Mouse (Mus musculus): ENCODE measurements around the gene Dctn1. TPM values are rescaled to one million over a fixed set of nuclear protein-coding genes. Genes with fewer than 3 reads are reported as not detected.
A peak's percentile ranks its signal among the peaks of the same experiment; 100 is the strongest.

Dctn1 gene
- polyA plus RNA-seq, 1 experiment from 2014 or later = 78.1 TPM

GRCm38 (mm10) chr6:83121863-83122710, 43.6 kb upstream of the Dctn1 start:
- peaks cover 10% of the 10 kb centered on the region for H3K36me3 ChIP-seq (ENCODE audit: control insufficient read depth, insufficient read depth)
- H3K9me3 ChIP-seq (replicated peaks; ENCODE audit: control insufficient read depth, low read length) = no peaks in the 10 kb centered on the region
- ATAC-seq (replicated peaks; ENCODE audit: extremely low read depth, insufficient read depth, low FRiP score) = no peak; the same call in none of the 2 replicates
- peaks cover 33% of the 10 kb centered on the region for H3K4me1 ChIP-seq (ENCODE audit: control insufficient read depth, insufficient read depth, low read length)
- no peaks in the 10 kb centered on the region for H3K27me3 ChIP-seq (ENCODE audit: control insufficient read depth, insufficient read depth, low read length)
- peak overlapping the region; percentile 83 for H3K4me3 ChIP-seq (ENCODE audit: low read length)
- WGBS = 2% methylated on average over 51 of the region's 52 CpGs
- H3K27ac ChIP-seq (ENCODE audit: low read length) = peak overlapping the region; percentile 93
- peak overlapping the region; percentile 94 for H3K4me2 ChIP-seq (ENCODE audit: low read depth, low read length)
- H3K9ac ChIP-seq (ENCODE audit: low read length) = peak overlapping the region; percentile 89

DNA sequence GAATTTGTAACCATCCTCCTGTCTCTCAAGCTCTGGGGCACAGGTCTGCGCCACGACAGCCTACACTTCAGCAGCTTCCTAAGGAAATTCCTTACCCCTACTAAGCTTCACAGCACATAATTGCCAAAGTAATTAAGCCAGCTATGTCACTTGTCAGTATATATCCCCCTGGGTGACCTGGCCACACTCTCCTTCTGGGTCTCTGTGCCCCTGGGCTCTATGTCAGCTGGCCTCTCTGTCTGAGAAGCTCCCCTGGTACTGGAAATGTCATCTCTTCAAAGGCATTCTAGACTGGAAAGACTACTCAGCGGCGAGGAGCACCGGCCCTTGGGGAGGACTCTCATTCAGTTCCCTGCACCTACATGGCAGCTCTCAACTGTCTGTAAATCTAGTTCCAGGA, 42.8 kb upstream of the Dctn1 start:
- H3K36me3 ChIP-seq (ENCODE audit: control insufficient read depth, insufficient read depth) = peaks cover 2% of the 10 kb centered on the region
- H3K4me1 ChIP-seq (ENCODE audit: control insufficient read depth, insufficient read depth, low read length) = peaks cover 33% of the 10 kb centered on the region
- H3K9ac ChIP-seq (ENCODE audit: low read length) = peak overlapping the region; percentile 89
- H3K27ac ChIP-seq (ENCODE audit: low read length) = no peak overlapping the region
- H3K27me3 ChIP-seq (ENCODE audit: control insufficient read depth, insufficient read depth, low read length) = no peaks in the 10 kb centered on the region
- no peak for ATAC-seq (replicated peaks; ENCODE audit: extremely low read depth, insufficient read depth, low FRiP score)
- no peaks in the 10 kb centered on the region for H3K9me3 ChIP-seq (replicated peaks; ENCODE audit: control insufficient read depth, low read length)
- no peak overlapping the region for H3K4me2 ChIP-seq (ENCODE audit: low read depth, low read length)
- no peak overlapping the region for H3K4me3 ChIP-seq (ENCODE audit: low read length)
- 83% methylated on average over 5 of the region's 5 CpGs for WGBS

DNA sequence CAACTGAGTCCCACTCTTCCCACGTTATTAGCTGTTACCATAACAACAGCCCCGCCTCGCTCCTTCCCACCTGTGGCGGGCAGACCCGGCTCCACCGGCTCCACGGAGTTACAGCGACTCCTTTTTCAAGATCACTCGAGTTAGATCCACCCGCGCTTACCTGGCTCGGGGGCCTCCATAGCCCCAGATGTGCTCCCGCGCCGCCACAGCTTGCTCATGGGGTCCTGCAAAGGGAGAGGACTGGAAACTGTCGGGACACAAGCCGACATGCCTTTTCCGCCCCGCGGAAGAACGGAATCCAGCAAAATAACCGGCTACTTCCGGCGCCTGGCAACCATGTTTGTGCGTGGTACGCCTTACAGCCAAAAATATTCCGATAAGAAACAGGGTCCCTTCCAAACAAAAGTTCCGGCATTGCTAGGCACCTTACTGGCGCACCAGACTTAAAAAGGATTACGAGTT, 40.8 kb upstream of the Dctn1 start:
- Histone ChIP-seq H3K4me3 (ENCODE audit: low read length) (peak overlapping the region; percentile 92), H3K9me3 (replicated peaks; ENCODE audit: control insufficient read depth, low read length) (no peaks in the 10 kb centered on the region), H3K4me1 (ENCODE audit: control insufficient read depth, insufficient read depth, low read length) (peaks cover 28% of the 10 kb centered on the region), H3K9ac (ENCODE audit: low read length) (peak overlapping the region; percentile 86), H3K27ac (ENCODE audit: low read length) (peak overlapping the region; percentile 70), H3K4me2 (ENCODE audit: low read depth, low read length) (peak overlapping the region; percentile 97), H3K27me3 (ENCODE audit: control insufficient read depth, insufficient read depth, low read length) (no peaks in the 10 kb centered on the region), H3K36me3 (ENCODE audit: control insufficient read depth, insufficient read depth) (no peaks in the 10 kb centered on the region)
- peak; percentile 25; the same call in 1 of the 2 replicates for ATAC-seq (replicated peaks; ENCODE audit: extremely low read depth, insufficient read depth, low FRiP score)
- under 1% methylated on average over 30 of the region's 30 CpGs for WGBS

GRCm38 (mm10) chr6:83125331-83125730, 40.4 kb upstream of the Dctn1 start, which contains the start of gene Ino80b:
TSS of gene Ino80b (minus strand) at chr6:83125431.
- WGBS = 25% methylated on average over 5 of the region's 5 CpGs
- H3K27ac ChIP-seq (ENCODE audit: low read length) = peak within 1 kb of the TSS; percentile 70
- H3K4me2 ChIP-seq (ENCODE audit: low read depth, low read length) = peak within 1 kb of the TSS; percentile 97
- peak within 1 kb of the TSS; percentile 86 for H3K9ac ChIP-seq (ENCODE audit: low read length)
- no peaks in the 10 kb centered on the region for H3K9me3 ChIP-seq (replicated peaks; ENCODE audit: control insufficient read depth, low read length)
- no peak for ATAC-seq (replicated peaks; ENCODE audit: extremely low read depth, insufficient read depth, low FRiP score)
- peaks cover 24% of the 10 kb centered on the region for H3K4me1 ChIP-seq (ENCODE audit: control insufficient read depth, insufficient read depth, low read length)
- H3K4me3 ChIP-seq (ENCODE audit: low read length) = peak within 1 kb of the TSS; percentile 92
- H3K27me3 ChIP-seq (ENCODE audit: control insufficient read depth, insufficient read depth, low read length) = no peaks in the 10 kb centered on the region
- H3K36me3 ChIP-seq (ENCODE audit: control insufficient read depth, insufficient read depth) = no peaks in the 10 kb centered on the region

DNA sequence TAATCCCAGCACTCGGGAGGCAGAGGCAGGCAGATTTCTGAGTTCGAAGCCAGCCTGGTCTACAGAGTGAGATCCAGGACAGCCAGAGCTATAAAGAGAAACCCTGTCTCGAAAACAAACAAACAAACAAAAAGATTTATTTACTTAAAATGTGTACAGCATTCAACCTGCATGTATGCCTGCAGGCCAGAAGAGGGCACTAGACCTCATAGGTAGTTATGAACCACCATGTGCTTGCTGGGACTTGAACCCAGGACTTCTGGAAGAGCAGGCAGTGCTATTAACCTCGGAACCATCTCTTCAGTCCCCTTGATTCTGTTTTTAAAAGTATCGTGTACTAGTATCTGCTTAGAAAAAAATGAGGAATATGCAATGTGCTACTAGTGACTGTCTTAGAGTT, 38.3 kb upstream of the Dctn1 start:
- H3K9ac ChIP-seq (ENCODE audit: low read length) = no peak overlapping the region
- no peak overlapping the region for H3K27ac ChIP-seq (ENCODE audit: low read length)
- no peak overlapping the region for H3K4me3 ChIP-seq (ENCODE audit: low read length)
- peaks cover 14% of the 10 kb centered on the region for H3K4me1 ChIP-seq (ENCODE audit: control insufficient read depth, insufficient read depth, low read length)
- ATAC-seq (replicated peaks; ENCODE audit: extremely low read depth, insufficient read depth, low FRiP score) = no peak
- WGBS = 96% methylated on average over 5 of the region's 5 CpGs
- H3K36me3 ChIP-seq (ENCODE audit: control insufficient read depth, insufficient read depth) = no peaks in the 10 kb centered on the region
- H3K4me2 ChIP-seq (ENCODE audit: low read depth, low read length) = no peak overlapping the region
- H3K9me3 ChIP-seq (replicated peaks; ENCODE audit: control insufficient read depth, low read length) = no peaks in the 10 kb centered on the region
- no peaks in the 10 kb centered on the region for H3K27me3 ChIP-seq (ENCODE audit: control insufficient read depth, insufficient read depth, low read length)

DNA sequence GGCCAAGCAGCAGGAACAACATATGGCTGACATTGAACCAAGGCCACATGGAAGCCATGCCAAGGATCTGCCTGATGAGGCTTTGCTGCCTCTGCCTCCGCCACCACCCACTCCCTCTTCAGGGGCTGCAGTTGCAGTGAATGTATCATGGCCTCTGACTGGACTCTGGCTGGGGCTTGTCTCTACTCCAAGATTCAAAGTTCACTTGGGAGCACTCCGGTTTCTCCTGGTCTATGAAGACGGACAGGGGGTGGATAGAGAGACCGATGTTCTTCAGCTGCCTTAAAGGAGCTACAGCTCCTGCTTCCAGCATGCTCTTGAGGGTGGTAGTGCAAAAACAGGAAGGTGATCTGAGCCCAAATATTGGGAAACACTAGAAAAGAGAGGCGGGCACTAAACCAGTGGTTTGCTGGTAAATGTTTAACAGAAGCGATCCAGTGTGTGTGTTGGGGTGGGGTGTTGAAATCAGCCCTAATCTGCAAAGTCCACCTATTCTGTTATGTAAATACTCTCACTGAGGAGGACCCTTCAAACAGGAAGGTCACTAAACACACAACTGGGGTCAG, 34.2 kb upstream of the Dctn1 start:
- WGBS = 62% methylated on average over 6 of the region's 6 CpGs
- H3K4me1 ChIP-seq (ENCODE audit: control insufficient read depth, insufficient read depth, low read length) = peaks cover 6% of the 10 kb centered on the region; the same call in 1 of the 2 replicates
- H3K4me2 ChIP-seq (ENCODE audit: low read depth, low read length) = no peak overlapping the region
- H3K27me3 ChIP-seq (ENCODE audit: control insufficient read depth, insufficient read depth, low read length) = no peaks in the 10 kb centered on the region
- H3K36me3 ChIP-seq (ENCODE audit: control insufficient read depth, insufficient read depth) = no peaks in the 10 kb centered on the region
- no peak for ATAC-seq (replicated peaks; ENCODE audit: extremely low read depth, insufficient read depth, low FRiP score)
- no peak overlapping the region for H3K27ac ChIP-seq (ENCODE audit: low read length)
- H3K4me3 ChIP-seq (ENCODE audit: low read length) = no peak overlapping the region
- no peak overlapping the region for H3K9ac ChIP-seq (ENCODE audit: low read length)
- no peaks in the 10 kb centered on the region for H3K9me3 ChIP-seq (replicated peaks; ENCODE audit: control insufficient read depth, low read length)

GRCm38 (mm10) chr6:83132176-83132919, 33.4 kb upstream of the Dctn1 start:
- Histone ChIP-seq H3K27ac (ENCODE audit: low read length) (no peak overlapping the region), H3K9ac (ENCODE audit: low read length) (no peak overlapping the region), H3K36me3 (ENCODE audit: control insufficient read depth, insufficient read depth) (no peaks in the 10 kb centered on the region)

GRCm38 (mm10) chr6:83134226-83134625, 31.5 kb upstream of the Dctn1 start:
- Histone ChIP-seq H3K4me1 (ENCODE audit: control insufficient read depth, insufficient read depth, low read length) (peaks cover 20% of the 10 kb centered on the region), H3K36me3 (ENCODE audit: control insufficient read depth, insufficient read depth) (no peaks in the 10 kb centered on the region), H3K9me3 (replicated peaks; ENCODE audit: control insufficient read depth, low read length) (no peaks in the 10 kb centered on the region), H3K27me3 (ENCODE audit: control insufficient read depth, insufficient read depth, low read length) (no peaks in the 10 kb centered on the region), H3K4me2 (ENCODE audit: low read depth, low read length) (no peak overlapping the region), H3K27ac (ENCODE audit: low read length) (no peak overlapping the region), H3K4me3 (ENCODE audit: low read length) (no peak overlapping the region), H3K9ac (ENCODE audit: low read length) (no peak overlapping the region)
- no peak for ATAC-seq (replicated peaks; ENCODE audit: extremely low read depth, insufficient read depth, low FRiP score)
- WGBS = 67% methylated on average over 3 of the region's 3 CpGs

More at GRCm38 (mm10) chr6:83132176-83132919, 33.4 kb upstream of the Dctn1 start:
- no peak for ATAC-seq (replicated peaks; ENCODE audit: extremely low read depth, insufficient read depth, low FRiP score)
- no peak overlapping the region for H3K4me3 ChIP-seq (ENCODE audit: low read length)
- H3K9me3 ChIP-seq (replicated peaks; ENCODE audit: control insufficient read depth, low read length) = no peaks in the 10 kb centered on the region
- H3K27me3 ChIP-seq (ENCODE audit: control insufficient read depth, insufficient read depth, low read length) = no peaks in the 10 kb centered on the region
- H3K4me2 ChIP-seq (ENCODE audit: low read depth, low read length) = no peak overlapping the region
- H3K4me1 ChIP-seq (ENCODE audit: control insufficient read depth, insufficient read depth, low read length) = peaks cover 6% of the 10 kb centered on the region; the same call in 1 of the 2 replicates
- 82% methylated on average over 9 of the region's 9 CpGs for WGBS
